Mouse (Mus musculus): ENCODE measurements around the gene Slc22a3.

The Slc22a3 gene

GRCm38 (mm10) chr17:12387781-12388180, 119.7 kb downstream of the Slc22a3 start:
- no peak for TF ChIP-seq GATA4 (IDR thresholded peaks at IDR 0.05; ENCODE audit: insufficient replicate concordance, low read length)

GRCm38 (mm10) chr17:12385049-12385794, 122.3 kb downstream of the Slc22a3 start:
- TF ChIP-seq GATA4 (IDR thresholded peaks at IDR 0.05; ENCODE audit: insufficient replicate concordance, low read length) = no peak

- TF ChIP-seq GATA4 (IDR thresholded peaks at IDR 0.05; ENCODE audit: insufficient replicate concordance, low read length) = no peak
These were observed 125.0 kb downstream of the Slc22a3 start for GRCm38 (mm10) chr17:12382531-12382930.

GRCm38 (mm10) chr17:12381579-12381978, 125.9 kb downstream of the Slc22a3 start:
- no peak for TF ChIP-seq GATA4 (IDR thresholded peaks at IDR 0.05; ENCODE audit: insufficient replicate concordance, low read length)

- no peak for TF ChIP-seq GATA4 (IDR thresholded peaks at IDR 0.05; ENCODE audit: insufficient replicate concordance, low read length)
These were observed 127.2 kb downstream of the Slc22a3 start for GRCm38 (mm10) chr17:12380287-12380686.

- TF ChIP-seq GATA4 (IDR thresholded peaks at IDR 0.05; ENCODE audit: insufficient replicate concordance, low read length) = no peak
These were observed 129.4 kb downstream of the Slc22a3 start, which contains the start of gene Plg for GRCm38 (mm10) chr17:12377981-12378705. Gene Plg, plus strand, starts transcription at chr17:12378608.

- no peak for TF ChIP-seq GATA4 (IDR thresholded peaks at IDR 0.05; ENCODE audit: insufficient replicate concordance, low read length)
These were observed 133.8 kb downstream of the Slc22a3 start for GRCm38 (mm10) chr17:12373601-12374144.

GRCm38 (mm10) chr17:12372021-12372420, 135.5 kb downstream of the Slc22a3 start:
- TF ChIP-seq GATA4 (IDR thresholded peaks at IDR 0.05; ENCODE audit: insufficient replicate concordance, low read length) = no peak

GRCm38 (mm10) chr17:12371310-12371925, 136.1 kb downstream of the Slc22a3 start:
- TF ChIP-seq GATA4 (IDR thresholded peaks at IDR 0.05; ENCODE audit: insufficient replicate concordance, low read length) = no peak

GRCm38 (mm10) chr17:12370289-12370688, 137.2 kb downstream of the Slc22a3 start:
- TF ChIP-seq GATA4 (IDR thresholded peaks at IDR 0.05; ENCODE audit: insufficient replicate concordance, low read length) = no peak

- no peak for TF ChIP-seq GATA4 (IDR thresholded peaks at IDR 0.05; ENCODE audit: insufficient replicate concordance, low read length)
These were observed 138.1 kb downstream of the Slc22a3 start for GRCm38 (mm10) chr17:12369393-12369792.

Data from liver, adult (tissue).